Comparison of ENCODE assay signal across 11 mouse cellular contexts in the genomic region with DNA sequence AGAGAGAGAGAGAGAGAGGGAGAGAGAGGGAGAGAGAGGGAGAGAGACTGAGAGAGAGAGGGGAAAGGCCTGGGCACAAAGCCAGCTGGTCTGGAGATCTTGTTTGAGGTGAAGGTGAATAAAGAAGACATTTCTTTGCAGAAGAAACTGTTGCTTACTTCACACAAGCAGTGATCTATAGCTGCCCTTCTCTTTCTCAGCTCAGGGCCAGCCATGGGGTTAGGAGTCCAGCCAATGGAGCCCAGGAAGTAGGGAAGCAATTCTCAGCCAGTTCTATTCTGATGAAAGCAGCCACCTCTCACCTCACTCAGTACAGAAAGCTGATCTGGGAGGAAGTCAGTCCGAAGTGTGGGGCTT. TPM values are rescaled to one million over a fixed set of nuclear protein-coding genes. Genes with fewer than 3 reads are reported as not detected.
DNase-seq lines count a peak whose midpoint lies in the region; ATAC-seq and TF ChIP-seq lines count a peak whose summit lies in the region.
"Had no signal": no experiment of that assay in that cellular context is flagged by ENCODE, and none has a peak within 500 bp of the region (broad histone marks: within the 10 kb centered on the region; RNA-seq: fewer than 3 reads in every experiment).

No protein-coding gene starts in this region.

- no peak overlapping the region for H3K4me3 ChIP-seq in midbrain, postnatal 0 days (ENCODE audit: low read depth, low read length)

- no peaks in the 10 kb centered on the region for H3K9me3 ChIP-seq in midbrain, postnatal 0 days (ENCODE audit: low read length)

- H3K4me1 ChIP-seq in midbrain, postnatal 0 days (ENCODE audit: insufficient read depth, low read length): no peaks in the 10 kb centered on the region

- DNase-seq in cerebellum, postnatal 10 days: peak; percentile 29 to 40
- DNase-seq in cerebellum, adult 8-10 months: no peak
- DNase-seq in left cerebral cortex, postnatal 4 days: peak; percentile 33
- DNase-seq in left cerebral cortex, adult 18-20 months (ENCODE audit: low spot score in 2 of 2): no peak
- DNase-seq in embryo, embryonic 11 days: peak; percentile 13
- peak; percentile 40 for DNase-seq in midbrain, postnatal 0 days (ENCODE audit: low spot score)
- DNase-seq in urinary bladder, postnatal 14 days (ENCODE audit: low spot score): no peak
- DNase-seq: kidney, adult 9 months; layer of hippocampus, postnatal 36 days had no signal

- H3K27ac ChIP-seq in midbrain, postnatal 0 days (ENCODE audit: low read depth, low read length): no peak overlapping the region
- H3K27ac ChIP-seq: macrophage had no signal

- no peak overlapping the region for H3K4me2 ChIP-seq in midbrain, postnatal 0 days (ENCODE audit: low read depth, low read length, poor library complexity, severe bottlenecking)

- no peak overlapping the region for H3K9ac ChIP-seq in midbrain, postnatal 0 days (replicated peaks; ENCODE audit: low read length, poor library complexity, severe bottlenecking)

- 35% methylated on average over 1 of the region's 1 CpGs for WGBS in midbrain, postnatal 0 days

- ATAC-seq in midbrain, postnatal 0 days (ENCODE audit: low FRiP score): no peak
- ATAC-seq in frontal cortex, adult (ENCODE audit: low TSS enrichment): no peak

- no peaks in the 10 kb centered on the region for H3K36me3 ChIP-seq in midbrain, postnatal 0 days (ENCODE audit: insufficient read depth, low read length)

- no peaks in the 10 kb centered on the region for H3K27me3 ChIP-seq in midbrain, postnatal 0 days (ENCODE audit: insufficient read depth, low read length)

- TF ChIP-seq CTCF in midbrain, postnatal 0 days (IDR thresholded peaks at IDR 0.05): no peak

- intact Hi-C loops in left cerebral cortex, postnatal 4 days (cut with DNase I): no loop called here

RNA-seq across cellular contexts. Expression of a gene that starts 41.2 kb away (rescaled TPM):
- total RNA-seq in left cerebral cortex, postnatal 4 days (2021): 10 to 100 TPM; 20.2 to 20.5 TPM
- total RNA-seq in left cerebral cortex, adult 18-20 months (2021): 10 to 100 TPM; 24.7 to 26.0 TPM
- total RNA-seq in midbrain, postnatal 0 days (2014; rRNA removed): 59.1 and 61.4 TPM in 2 replicates
- 33.5 and 34.2 TPM in 2 replicates for polyA plus RNA-seq in midbrain, postnatal 0 days (2015; fragmentation: Nextera tagmentation; extraction: Ambion mirVana)
- polyA plus RNA-seq: macrophage had no signal

Comparison
In these comparisons a context has a peak if more than half of its experiments do, and no peak if none do; other contexts are left out.
1. DNase-seq: peak in cerebellum, postnatal 10 days (2 of 2), left cerebral cortex, postnatal 4 days (single experiment), embryo, embryonic 11 days (single experiment) and midbrain, postnatal 0 days (single experiment); none in cerebellum, adult 8-10 months (single experiment), left cerebral cortex, adult 18-20 months (0 of 2) and urinary bladder, postnatal 14 days (single experiment).